Mouse (Mus musculus) hindbrain, embryonic 14.5 days (tissue): ENCODE measurements at regions not wholly inside any gene's neighbourhood (a gene's known extent, or its start where the extent isn't known, plus 50 kb on each side); places are given as distances from the start of the nearest gene placed in this dataset.
A peak's percentile ranks its signal among the peaks of the same experiment; 100 is the strongest.

Experiments used
- ATAC-seq: fragments of 200-750 bp; cut with Nextera tagmentation; 2 replicates; pipeline ENCODE4 v1.8.0; 2017; ENCODE audit warnings: moderate number of reproducible peaks, mild to moderate bottlenecking, moderate TSS enrichment, moderate library complexity; ENCODE audit not compliant: low FRiP score
- DNase-seq: peaks from one replicate; pipeline ENCODE4 v3.0.0-alpha.2; 2015; ENCODE audit warnings: low spot score
- H3K27ac ChIP-seq: fragments of 300-500 bp; sonication (generic); 2 replicates; pipeline ENCODE4 v1.5.1; 2014; ENCODE audit warnings: mild to moderate bottlenecking, moderate library complexity
- H3K27me3 ChIP-seq: fragments of 300-500 bp; sonication (generic); 2 replicates; pipeline ENCODE4 v1.6.1; 2014; ENCODE audit warnings: mild to moderate bottlenecking, low read length, mixed read lengths; ENCODE audit not compliant: control insufficient read depth, insufficient read depth
- H3K36me3 ChIP-seq: fragments of 300-500 bp; sonication (generic); replicated peaks from 2 replicates; pipeline ENCODE4 v1.6.1; 2014; ENCODE audit not compliant: control insufficient read depth, insufficient read depth
- H3K4me1 ChIP-seq: fragments of 300-500 bp; sonication (generic); replicated peaks from 2 replicates; pipeline ENCODE4 v1.6.1; 2014; ENCODE audit warnings: antibody characterized with exemption, low read length, mixed read lengths; ENCODE audit not compliant: control insufficient read depth, insufficient read depth
- H3K4me2 ChIP-seq: fragments of 300-500 bp; sonication (generic); replicated peaks from 2 replicates; pipeline ENCODE4 v1.6.1; 2014; ENCODE audit warnings: mild to moderate bottlenecking, moderate library complexity
- H3K4me3 ChIP-seq: fragments of 300-500 bp; sonication (generic); replicated peaks from 2 replicates; pipeline ENCODE4 v1.5.1; 2014; ENCODE audit warnings: mild to moderate bottlenecking, low read length
- H3K9ac ChIP-seq: fragments of 300-500 bp; sonication (generic); 2 replicates; pipeline ENCODE4 v1.6.1; 2014
- H3K9me3 ChIP-seq: fragments of 300-500 bp; sonication (generic); 2 replicates; pipeline ENCODE4 v1.6.1; 2016; ENCODE audit warnings: low read length; ENCODE audit not compliant: control insufficient read depth
- WGBS: fragments of 180-500 bp; shearing (Covaris S2); extraction: QIAGEN DNeasy Blood & Tissue Kit; methylation state at CpG from one replicate; pipeline ENCODE4 v1.1.7; 2014; 5-methylcytosine and 5-hydroxymethylcytosine counted together

DNA sequence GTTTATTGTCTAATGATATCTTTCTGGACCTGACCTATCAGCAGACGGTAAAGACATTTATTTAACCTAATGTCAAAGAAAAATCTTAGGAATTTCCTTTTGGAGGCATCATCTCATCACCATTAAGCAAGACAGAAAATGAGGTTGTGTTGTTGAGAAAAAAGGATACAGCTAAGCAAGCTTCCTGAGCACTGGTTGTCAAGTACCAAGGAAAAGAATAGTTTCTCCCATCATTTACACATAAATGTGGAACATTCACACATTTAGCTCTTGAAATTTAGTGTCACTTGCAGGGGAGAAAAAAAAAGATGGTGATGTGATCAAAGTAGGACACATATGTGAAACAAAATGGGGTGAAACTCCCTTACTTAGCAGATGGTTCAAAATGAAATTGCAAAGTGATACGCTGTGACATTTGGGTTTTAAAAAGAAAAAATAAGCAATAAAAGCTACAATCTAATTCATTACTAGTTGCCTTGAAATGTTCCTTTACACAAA lies 157.7 kb upstream of the 1700009N14Rik start:
- H3K4me3 ChIP-seq, result no peak overlapping the region
- H3K36me3 ChIP-seq, result no peaks in the 10 kb centered on the region
- H3K9me3 ChIP-seq, result no peaks in the 10 kb centered on the region
- H3K9ac ChIP-seq, result no peak overlapping the region
- H3K4me1 ChIP-seq, result no peaks in the 10 kb centered on the region
- no peak overlapping the region for H3K27ac ChIP-seq
- no peaks in the 10 kb centered on the region for H3K27me3 ChIP-seq
- 93% methylated on average over 2 of the region's 2 CpGs for WGBS
- no peak overlapping the region for H3K4me2 ChIP-seq
- no peak for DNase-seq
- no peak for ATAC-seq

DNA sequence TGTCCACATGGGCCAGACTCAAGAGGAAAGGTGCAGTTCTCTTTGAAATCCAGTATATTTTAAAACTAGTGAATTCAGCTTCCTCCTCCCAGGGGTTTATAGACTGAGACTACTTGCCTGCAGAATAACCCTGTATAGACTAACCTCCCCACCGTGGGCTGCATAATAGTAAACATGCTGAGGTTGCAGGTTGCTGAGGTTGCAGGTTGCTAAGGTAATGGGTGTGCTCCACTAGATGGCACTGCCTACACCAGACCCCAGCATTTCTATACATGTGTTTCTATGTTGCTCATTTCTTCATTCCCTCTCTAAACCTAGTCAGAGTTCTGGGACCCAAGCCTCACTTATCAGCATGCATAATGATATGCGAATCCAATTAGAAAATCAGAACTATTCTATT lies 140.0 kb upstream of the 1700009N14Rik start:
- no peak for ATAC-seq
- Histone ChIP-seq H3K9ac (no peak overlapping the region), H3K4me3 (no peak overlapping the region), H3K36me3 (no peaks in the 10 kb centered on the region), H3K4me1 (no peaks in the 10 kb centered on the region), H3K27me3 (no peaks in the 10 kb centered on the region), H3K4me2 (no peak overlapping the region), H3K27ac (no peak overlapping the region), H3K9me3 (no peaks in the 10 kb centered on the region)
- no peak for DNase-seq
- 52% methylated on average over 2 of the region's 2 CpGs for WGBS

DNA sequence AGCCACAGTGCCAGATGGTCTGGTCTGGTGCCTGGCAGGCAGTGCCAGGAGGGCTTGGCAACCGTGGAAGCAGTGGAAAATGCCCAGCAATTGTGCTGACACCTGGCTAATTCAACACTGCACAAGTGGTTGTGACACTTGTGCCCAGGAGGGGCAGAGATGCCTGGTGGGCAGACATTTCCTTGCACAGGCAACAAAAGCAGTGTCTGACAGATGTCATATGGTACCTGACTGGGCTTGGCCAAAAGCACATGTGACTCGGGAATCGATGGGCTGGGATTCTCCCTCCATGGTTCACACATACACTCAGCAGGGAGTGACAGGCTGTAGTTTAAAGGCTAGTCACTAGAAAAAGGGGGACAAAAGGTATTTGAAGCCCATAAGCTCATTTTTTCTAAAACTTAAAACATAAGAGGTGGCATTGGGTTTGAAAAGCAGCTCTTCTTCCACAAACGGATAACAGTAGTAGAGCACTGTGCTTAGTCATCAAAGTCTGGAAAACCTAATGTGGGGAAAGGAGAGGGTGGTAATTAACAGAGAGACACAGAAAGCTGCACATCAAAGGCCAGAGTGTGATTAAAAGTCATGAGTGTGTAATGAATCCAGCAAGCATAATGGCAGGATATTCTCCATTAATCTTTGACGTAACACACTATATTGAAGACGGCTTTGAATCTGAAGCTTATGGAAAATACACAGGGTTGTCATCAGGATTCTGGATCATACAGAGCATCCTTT lies 105.5 kb upstream of the 1700009N14Rik start:
- 27% methylated on average over 6 of the region's 6 CpGs for WGBS
- H3K27me3 ChIP-seq, result no peaks in the 10 kb centered on the region
- peaks cover 6% of the 10 kb centered on the region; the same call in 1 of the 2 replicates for H3K4me1 ChIP-seq
- no peak overlapping the region for H3K4me3 ChIP-seq
- H3K27ac ChIP-seq, result peak overlapping the region; percentile 54; the same call in 1 of the 2 replicates
- no peaks in the 10 kb centered on the region for H3K36me3 ChIP-seq
- H3K9me3 ChIP-seq, result no peaks in the 10 kb centered on the region
- ATAC-seq (peak; percentile 92), DNase-seq (peak; percentile 53)
- no peak overlapping the region for H3K9ac ChIP-seq
- no peak overlapping the region; the same call in 1 of the 2 replicates for H3K4me2 ChIP-seq

DNA sequence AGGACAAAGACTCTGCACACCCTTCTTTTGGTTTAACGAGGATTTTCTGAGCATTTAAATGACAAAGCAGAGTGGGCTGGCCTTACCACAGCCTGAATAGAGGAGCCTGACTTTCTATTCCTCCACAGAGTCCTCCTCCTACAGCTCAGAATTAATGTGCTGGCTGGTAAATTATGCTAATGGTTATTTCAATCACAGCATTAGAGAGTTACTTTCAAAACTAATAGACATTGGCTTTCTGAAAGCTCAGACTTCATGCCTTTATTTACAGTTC lies 105.0 kb upstream of the 1700009N14Rik start:
- H3K27ac ChIP-seq, result peak overlapping the region; percentile 54; the same call in 1 of the 2 replicates
- peaks cover 6% of the 10 kb centered on the region; the same call in 1 of the 2 replicates for H3K4me1 ChIP-seq
- no peaks in the 10 kb centered on the region for H3K36me3 ChIP-seq
- no peak overlapping the region for H3K4me3 ChIP-seq
- no peak overlapping the region for H3K9ac ChIP-seq
- no peaks in the 10 kb centered on the region for H3K27me3 ChIP-seq
- no peak overlapping the region; the same call in 1 of the 2 replicates for H3K4me2 ChIP-seq
- no peaks in the 10 kb centered on the region for H3K9me3 ChIP-seq
- DNase-seq (no peak), ATAC-seq (peak; percentile 78; the same call in 1 of the 2 replicates)
- 6% methylated on average over 1 of the region's 1 CpGs for WGBS

DNA sequence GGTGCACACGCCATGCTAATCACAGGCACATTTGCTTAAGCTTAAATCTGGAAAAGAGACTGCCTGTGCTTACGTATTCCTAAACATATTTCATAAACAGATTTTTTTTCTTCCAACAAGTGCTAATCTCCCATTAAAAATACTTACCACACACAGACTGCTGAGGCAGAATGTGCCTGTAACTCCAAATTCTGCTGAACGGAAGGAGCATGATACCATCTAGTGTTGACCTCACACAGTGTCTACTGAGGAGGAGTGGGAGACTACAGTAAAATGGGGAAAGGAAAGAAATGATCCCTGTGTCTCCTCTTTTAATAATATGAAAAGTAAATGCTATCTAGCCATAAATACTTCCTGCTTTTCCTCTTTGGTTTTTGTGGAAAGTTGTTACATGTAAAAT lies 81.9 kb upstream of the 1700009N14Rik start:
- no peak overlapping the region for H3K27ac ChIP-seq
- no peak for DNase-seq
- H3K27me3 ChIP-seq, result no peaks in the 10 kb centered on the region
- H3K36me3 ChIP-seq, result no peaks in the 10 kb centered on the region
- no peaks in the 10 kb centered on the region for H3K9me3 ChIP-seq
- H3K4me2 ChIP-seq, result no peak overlapping the region
- no peak overlapping the region for H3K9ac ChIP-seq
- WGBS, result 90% methylated on average over 3 of the region's 3 CpGs
- ATAC-seq, result no peak
- H3K4me3 ChIP-seq, result no peak overlapping the region
- no peaks in the 10 kb centered on the region for H3K4me1 ChIP-seq

DNA sequence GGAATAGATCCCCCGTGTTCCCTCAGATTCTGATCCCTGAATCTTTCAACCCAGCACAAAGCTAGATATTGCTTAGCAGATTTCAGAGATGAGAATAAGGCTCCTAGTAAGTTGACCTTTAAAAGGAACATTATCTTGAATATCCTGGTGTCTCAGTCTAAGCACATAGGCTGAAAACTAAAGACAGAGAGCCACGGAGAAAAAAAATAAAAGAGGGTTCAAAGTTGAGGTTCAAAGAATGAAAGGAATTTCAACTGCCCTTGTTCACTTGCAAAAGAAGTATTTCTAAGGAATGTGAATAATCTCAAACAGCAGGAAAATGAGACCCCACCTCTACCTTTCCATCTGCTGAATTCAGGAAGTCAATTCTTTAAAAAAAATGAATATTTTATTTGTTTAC lies 69.3 kb upstream of the 1700009N14Rik start:
- Histone ChIP-seq H3K4me3 (no peak overlapping the region), H3K27ac (no peak overlapping the region), H3K4me1 (no peaks in the 10 kb centered on the region), H3K27me3 (no peaks in the 10 kb centered on the region), H3K4me2 (no peak overlapping the region), H3K36me3 (no peaks in the 10 kb centered on the region), H3K9ac (no peak overlapping the region), H3K9me3 (no peaks in the 10 kb centered on the region)
- WGBS, result 50% methylated on average over 2 of the region's 2 CpGs
- no peak for ATAC-seq
- DNase-seq, result no peak

DNA sequence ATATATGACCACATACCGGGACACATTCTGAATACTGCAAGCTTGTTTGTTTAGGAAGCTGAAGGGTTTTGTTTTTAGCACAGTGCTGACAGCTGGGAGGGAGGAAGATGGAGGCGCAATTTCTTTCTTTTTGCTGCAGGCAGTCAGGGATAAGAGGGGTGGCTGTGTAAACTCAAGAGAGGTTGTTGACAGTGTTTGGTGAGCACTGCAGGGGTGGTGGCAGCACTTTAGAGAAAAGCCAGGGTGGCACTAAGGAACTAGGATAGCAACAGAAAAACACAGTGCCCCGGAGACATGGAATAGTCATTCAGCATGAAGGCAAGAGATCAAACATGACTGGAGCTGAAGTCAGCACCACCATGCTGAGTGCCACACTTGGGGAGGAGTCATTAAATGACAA lies 51.9 kb upstream of the 1700009N14Rik start:
- Histone ChIP-seq H3K36me3 (no peaks in the 10 kb centered on the region), H3K27ac (no peak overlapping the region), H3K4me3 (no peak overlapping the region), H3K4me2 (no peak overlapping the region), H3K4me1 (no peaks in the 10 kb centered on the region), H3K9ac (no peak overlapping the region), H3K9me3 (no peaks in the 10 kb centered on the region), H3K27me3 (no peaks in the 10 kb centered on the region)
- ATAC-seq (no peak), DNase-seq (no peak)
- WGBS, result 39% methylated on average over 3 of the region's 3 CpGs
